Mouse (Mus musculus) lung, postnatal 36 days (tissue): ENCODE measurements around the gene Ccnjl.
A peak's percentile ranks its signal among the peaks of the same experiment; 100 is the strongest.

Source experiments
- DNase-seq: peaks from one replicate; pipeline ENCODE4 v3.0.0; 2022; ENCODE audit warnings: mixed read lengths

Gene Ccnjl

GRCm38 (mm10) chr11:43528078-43528682 is 404 bp upstream of the Ccnjl start:
- DNase-seq = no peak

GRCm38 (mm10) chr11:43530043-43530442 is 1.5 kb downstream of the Ccnjl start:
- no peak for DNase-seq

- no peak for DNase-seq
Measured at GRCm38 (mm10) chr11:43531619-43532018, 3.0 kb downstream of the Ccnjl start.

- DNase-seq = no peak
Measured at GRCm38 (mm10) chr11:43537074-43537473, 8.5 kb downstream of the Ccnjl start.

- no peak for DNase-seq
Measured at GRCm38 (mm10) chr11:43539863-43540262, 11.3 kb downstream of the Ccnjl start.

GRCm38 (mm10) chr11:43543711-43544466 is 15.3 kb downstream of the Ccnjl start:
- DNase-seq = peak; percentile 42

- no peak for DNase-seq
Measured at GRCm38 (mm10) chr11:43544819-43545218, 16.2 kb downstream of the Ccnjl start.

- DNase-seq = no peak
Measured at GRCm38 (mm10) chr11:43545873-43546475, 17.4 kb downstream of the Ccnjl start.

GRCm38 (mm10) chr11:43546678-43547077 is 18.1 kb downstream of the Ccnjl start:
- DNase-seq = no peak

- peak; percentile 60 for DNase-seq
Measured at GRCm38 (mm10) chr11:43548148-43548547, 19.6 kb downstream of the Ccnjl start.

GRCm38 (mm10) chr11:43548657-43549435 is 20.3 kb downstream of the Ccnjl start:
- DNase-seq = peak; percentile 14

GRCm38 (mm10) chr11:43549701-43550100 is 21.1 kb downstream of the Ccnjl start:
- peak; percentile 68 for DNase-seq

- no peak for DNase-seq
Measured at GRCm38 (mm10) chr11:43551756-43552155, 23.2 kb downstream of the Ccnjl start.

GRCm38 (mm10) chr11:43552675-43553074 is 24.1 kb downstream of the Ccnjl start:
- DNase-seq = no peak

GRCm38 (mm10) chr11:43556538-43556937 is 28.0 kb downstream of the Ccnjl start:
- DNase-seq = no peak

- DNase-seq = no peak
Measured at GRCm38 (mm10) chr11:43559515-43560292, 31.1 kb downstream of the Ccnjl start.

- no peak for DNase-seq
Measured at GRCm38 (mm10) chr11:43563654-43564244, 35.2 kb downstream of the Ccnjl start.

- DNase-seq = no peak
Measured at GRCm38 (mm10) chr11:43565414-43565813, 36.8 kb downstream of the Ccnjl start.

- DNase-seq = no peak
Measured at GRCm38 (mm10) chr11:43565852-43566251, 37.3 kb downstream of the Ccnjl start.

GRCm38 (mm10) chr11:43566696-43567095 is 38.1 kb downstream of the Ccnjl start:
- no peak for DNase-seq

GRCm38 (mm10) chr11:43568263-43568662 is 39.7 kb downstream of the Ccnjl start:
- DNase-seq = peak; percentile 77

- no peak for DNase-seq
Measured at GRCm38 (mm10) chr11:43569188-43569587, 40.6 kb downstream of the Ccnjl start.
